Mouse (Mus musculus) A20 (cell line): ENCODE measurements around the gene Mccc2.

Experiments
- DNase-seq: peaks from one replicate; pipeline ENCODE4 v3.0.0-alpha.2; 2011; ENCODE audit warnings: low read depth, low spot score

The Mccc2 gene

DNA sequence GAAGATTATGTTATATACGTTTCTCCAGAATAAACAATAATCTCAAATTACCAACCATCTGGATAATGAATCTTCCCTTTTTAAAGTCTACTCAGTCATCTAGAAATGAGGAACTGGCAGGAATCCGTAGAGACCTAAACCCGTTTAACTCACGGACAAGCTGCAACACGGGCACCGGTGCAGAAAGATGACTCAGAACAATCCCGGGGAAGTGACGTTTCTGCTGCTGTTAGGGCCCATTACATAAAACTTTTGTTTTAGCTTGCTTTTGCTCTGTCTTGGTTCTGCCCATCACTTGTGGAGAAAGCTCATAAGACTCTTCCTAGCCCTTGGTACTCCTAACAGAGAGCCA lies 76.1 kb downstream of the Mccc2 start:
- DNase-seq: peak; percentile 91

DNA sequence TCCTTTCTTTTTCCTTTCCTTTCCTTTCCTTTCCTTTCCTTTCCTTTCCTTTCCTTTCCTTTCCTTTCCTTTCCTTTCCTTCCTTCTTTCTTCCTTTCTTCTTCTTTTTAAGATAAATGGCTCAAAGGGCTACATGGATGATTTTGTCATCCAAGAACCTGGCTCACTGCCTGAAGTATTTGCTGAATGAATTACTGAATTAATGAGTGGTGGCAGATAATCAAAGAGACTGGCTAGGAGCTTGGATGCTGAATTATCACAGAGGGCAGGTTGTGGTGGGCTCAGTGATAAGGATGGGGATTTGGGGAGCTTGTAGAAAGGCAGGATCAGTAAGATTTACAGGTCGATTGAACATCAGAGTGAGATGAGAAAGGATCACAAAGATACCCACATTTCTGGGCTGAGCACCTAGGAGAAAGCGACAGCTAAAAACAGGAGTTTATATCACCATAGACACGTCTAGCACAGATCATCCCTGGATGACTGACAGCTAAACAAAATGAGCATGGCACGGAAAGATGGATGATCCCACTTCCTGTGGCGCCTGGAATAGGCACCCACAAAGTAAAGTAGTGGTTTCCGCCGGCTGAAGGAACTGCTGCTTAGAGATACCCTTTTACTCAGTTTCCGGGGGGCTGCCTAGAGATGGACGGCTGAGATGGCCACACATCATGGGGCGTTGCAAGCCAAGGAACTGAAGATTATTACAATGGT lies 76.7 kb downstream of the Mccc2 start:
- DNase-seq: no peak

DNA sequence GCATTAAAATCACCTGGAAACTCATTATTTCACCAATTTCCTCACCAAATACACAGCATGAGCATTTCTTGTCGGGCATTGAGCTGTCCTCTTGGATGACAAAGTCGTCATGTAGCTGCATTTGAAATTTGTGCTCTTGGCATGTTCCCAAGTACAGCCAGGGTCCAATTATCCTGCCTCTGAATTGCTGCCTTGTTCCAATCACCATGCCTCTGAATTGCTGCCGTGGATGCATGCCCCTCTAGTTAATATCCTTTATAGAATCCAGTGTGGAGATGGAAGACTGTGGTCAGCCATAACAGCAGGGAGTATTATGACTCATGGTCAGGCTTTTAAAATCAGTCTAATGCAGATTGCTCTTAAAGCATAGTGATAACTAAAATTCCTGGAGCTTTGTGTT lies 77.7 kb downstream of the Mccc2 start:
- DNase-seq: no peak

DNA sequence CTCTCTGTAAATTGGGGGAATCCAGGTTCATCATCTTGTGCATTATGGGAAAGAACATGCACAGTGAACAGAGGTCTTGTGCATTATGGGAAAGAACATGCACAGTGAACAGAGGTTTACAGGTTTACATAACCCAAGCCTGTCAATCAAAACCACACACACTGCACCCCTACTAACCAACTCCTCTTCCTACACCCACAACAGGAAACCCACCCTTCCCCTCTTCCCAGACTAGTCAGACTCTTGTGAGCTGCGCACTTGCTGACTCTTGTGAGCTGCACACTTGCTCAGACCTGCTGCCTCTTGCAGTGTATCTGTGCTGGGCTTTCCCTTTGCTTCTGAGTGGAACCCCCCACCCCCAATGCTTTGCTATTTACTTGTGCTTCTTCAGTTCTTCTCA lies 83.0 kb downstream of the Mccc2 start:
- DNase-seq: peak; percentile 34

DNA sequence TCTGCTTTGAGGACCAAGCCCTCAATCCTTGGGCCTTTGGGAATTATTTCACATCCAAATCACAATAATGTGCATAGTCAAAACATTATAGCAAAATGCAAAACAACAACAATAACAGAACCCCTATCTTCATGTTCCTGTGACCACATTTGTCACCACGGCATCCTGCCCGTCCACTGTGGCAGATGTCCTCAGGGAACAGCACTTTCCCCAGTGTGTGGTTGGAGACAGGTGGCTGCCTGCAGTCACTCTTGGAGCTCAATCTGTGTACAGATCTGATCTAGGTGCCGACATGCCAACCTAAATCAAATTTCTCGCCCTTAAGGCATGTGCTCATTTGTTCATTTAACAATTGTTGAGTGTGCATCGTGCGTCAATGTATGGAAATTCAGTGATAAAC lies 83.9 kb downstream of the Mccc2 start:
- no peak for DNase-seq

DNA sequence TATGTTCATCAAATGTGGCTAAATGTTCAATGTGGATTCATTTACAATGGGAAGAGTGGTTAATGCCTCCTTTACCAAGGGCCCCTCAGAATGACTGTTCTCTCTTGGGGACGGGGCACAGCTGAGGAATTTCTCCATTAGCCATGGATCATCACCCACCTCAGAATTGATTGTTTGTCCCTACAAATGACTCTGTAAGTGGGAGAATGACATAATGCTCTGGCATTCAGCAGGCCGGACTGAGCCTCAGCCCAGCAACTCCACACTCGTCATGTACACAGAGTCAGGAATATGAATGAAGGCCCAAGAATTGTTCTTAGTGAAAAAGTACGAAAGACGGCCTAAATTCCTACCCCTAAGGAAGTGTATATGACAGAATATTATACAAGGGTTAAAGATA lies 89.2 kb downstream of the Mccc2 start:
- no peak for DNase-seq

DNA sequence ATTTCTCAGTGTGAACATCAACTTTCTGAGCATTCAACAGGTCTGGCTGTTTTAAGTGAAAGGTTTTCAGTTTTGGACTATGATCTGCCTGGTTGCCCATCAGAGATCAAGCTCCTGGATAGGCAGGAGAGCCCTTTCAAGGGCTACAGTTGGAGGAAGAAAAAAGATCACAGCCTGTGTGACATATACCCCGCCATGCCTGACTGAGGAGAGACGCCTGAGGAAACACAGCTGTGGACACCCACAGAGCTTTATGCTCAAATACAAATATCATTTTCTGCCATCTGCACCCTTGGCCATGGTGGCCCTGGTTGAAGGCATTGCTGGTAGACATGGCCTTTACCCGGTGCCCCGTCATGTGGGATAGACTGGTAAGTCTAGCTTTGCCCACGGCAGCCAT lies 99.8 kb downstream of the Mccc2 start:
- peak; percentile 50 for DNase-seq

DNA sequence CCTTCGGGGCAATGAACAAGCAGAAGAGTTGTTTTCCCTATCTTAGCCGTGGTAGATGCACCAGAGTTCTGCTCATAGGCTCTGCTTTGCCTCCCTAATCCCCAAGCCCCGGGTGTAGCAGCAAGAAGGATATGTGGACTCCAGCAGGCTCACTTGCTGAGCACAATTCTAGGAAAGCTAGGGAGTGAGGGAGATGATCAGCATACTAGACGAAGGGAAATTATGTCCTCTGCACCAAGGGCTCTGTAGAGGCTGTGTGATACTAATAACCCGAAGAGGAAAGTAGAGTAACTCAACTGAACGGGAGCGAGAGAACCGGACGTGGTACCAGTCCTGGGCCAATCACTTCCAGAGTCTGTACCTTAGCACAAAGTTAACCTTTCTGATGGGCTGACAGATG lies 114.5 kb downstream of the Mccc2 start, which contains the start of gene Cartpt:
Gene Cartpt, minus strand, starts transcription at position 127 of the 400 bp plus-strand sequence.
- no peak for DNase-seq

DNA sequence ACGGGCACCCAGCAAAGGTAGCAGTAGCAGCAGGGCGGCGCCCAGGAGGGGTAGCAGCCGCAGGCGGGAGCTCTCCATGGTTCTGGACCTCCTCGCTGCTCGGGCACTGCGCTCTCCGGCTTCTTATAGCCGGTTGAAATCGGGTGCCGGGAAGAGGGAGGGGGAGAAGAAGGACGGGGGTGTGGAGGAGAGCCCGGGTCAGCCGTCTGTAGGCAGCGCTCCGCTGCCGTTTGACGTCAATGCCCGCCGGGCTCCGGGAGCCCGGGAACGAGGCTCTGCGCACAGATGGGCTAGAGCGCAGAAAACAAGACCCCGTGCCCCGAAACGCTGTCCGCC lies 114.9 kb downstream of the Mccc2 start:
- DNase-seq: no peak

DNA sequence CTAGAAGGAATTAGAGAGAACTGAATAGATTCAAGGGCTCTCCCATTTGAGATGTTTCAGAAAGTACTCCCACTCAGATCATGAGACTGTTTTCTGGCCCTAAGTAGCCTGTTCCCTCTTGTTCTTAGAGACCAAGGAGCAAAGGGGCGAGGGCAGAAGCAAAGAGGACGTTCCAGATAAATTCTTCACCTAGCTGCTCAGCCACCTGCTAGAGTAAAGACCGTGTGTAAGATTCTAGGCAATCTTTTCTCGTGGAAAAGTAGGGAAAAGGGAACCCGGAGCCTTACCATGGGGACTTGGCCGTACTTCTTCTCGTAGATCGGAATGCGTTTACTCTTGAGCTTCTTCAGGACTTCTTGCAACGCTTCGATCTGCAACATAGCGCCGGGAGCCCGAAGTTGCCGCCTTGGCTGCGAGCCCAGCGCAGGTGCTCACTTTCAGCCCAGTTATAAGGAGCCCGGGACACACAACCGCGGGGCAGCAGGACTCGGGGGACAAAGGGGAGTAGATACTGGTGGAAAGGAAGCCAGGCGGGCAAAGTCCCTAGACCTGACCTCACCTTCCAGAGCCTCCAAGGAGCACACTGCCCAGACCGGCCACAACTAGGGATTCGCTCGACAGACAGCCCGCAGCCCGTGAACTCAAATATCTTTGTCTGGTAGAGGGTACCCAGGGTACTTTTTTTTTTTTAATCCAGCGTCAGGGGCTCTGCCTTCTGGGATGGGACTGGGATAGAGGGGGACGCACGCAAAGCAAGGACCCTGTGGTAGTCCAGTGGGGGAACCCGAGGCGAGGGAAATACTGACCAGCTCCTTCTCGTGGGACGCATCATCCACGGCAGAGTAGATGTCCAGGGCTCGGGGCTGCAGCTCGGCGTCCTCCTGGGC lies 115.5 kb downstream of the Mccc2 start:
- DNase-seq: no peak

DNA sequence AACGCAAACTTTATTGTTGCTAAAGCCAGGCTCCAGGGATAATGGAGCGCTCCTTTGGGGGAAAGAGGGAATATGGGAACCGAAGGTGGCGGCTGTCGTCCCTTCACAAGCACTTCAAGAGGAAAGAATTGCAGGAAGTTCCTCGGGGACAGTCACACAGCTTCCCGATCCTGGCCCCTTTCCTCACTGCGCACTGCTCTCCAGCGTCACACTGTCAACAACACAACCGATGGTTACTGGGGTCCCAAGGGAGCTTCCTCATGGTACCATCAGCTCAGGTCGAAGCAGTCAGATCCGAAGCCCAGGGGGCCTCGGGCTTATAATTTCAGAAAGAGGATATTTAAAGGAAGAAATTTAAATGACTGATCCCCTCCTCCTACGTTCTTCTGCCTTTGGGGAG lies 116.6 kb downstream of the Mccc2 start:
- no peak for DNase-seq
